Mouse (Mus musculus) hindbrain, embryonic 14.5 days (tissue): ENCODE data around the gene Stap1. TPM values are rescaled to one million over a fixed set of nuclear protein-coding genes. Genes with fewer than 3 reads are reported as not detected.

ENCODE experiments used
- ATAC-seq: fragments of 200-750 bp; cut with Nextera tagmentation; 2 replicates; pipeline ENCODE4 v1.8.0; 2017; ENCODE audit warnings: moderate number of reproducible peaks, mild to moderate bottlenecking, moderate TSS enrichment, moderate library complexity; ENCODE audit not compliant: low FRiP score
- DNase-seq: peaks from one replicate; pipeline ENCODE4 v3.0.0-alpha.2; 2015; ENCODE audit warnings: low spot score
- H3K27ac ChIP-seq: fragments of 300-500 bp; sonication (generic); 2 replicates; pipeline ENCODE4 v1.5.1; 2014; ENCODE audit warnings: mild to moderate bottlenecking, moderate library complexity
- H3K27me3 ChIP-seq: fragments of 300-500 bp; sonication (generic); 2 replicates; pipeline ENCODE4 v1.6.1; 2014; ENCODE audit warnings: mild to moderate bottlenecking, low read length, mixed read lengths; ENCODE audit not compliant: control insufficient read depth, insufficient read depth
- H3K36me3 ChIP-seq: fragments of 300-500 bp; sonication (generic); replicated peaks from 2 replicates; pipeline ENCODE4 v1.6.1; 2014; ENCODE audit not compliant: control insufficient read depth, insufficient read depth
- H3K4me1 ChIP-seq: fragments of 300-500 bp; sonication (generic); replicated peaks from 2 replicates; pipeline ENCODE4 v1.6.1; 2014; ENCODE audit warnings: antibody characterized with exemption, low read length, mixed read lengths; ENCODE audit not compliant: control insufficient read depth, insufficient read depth
- H3K4me2 ChIP-seq: fragments of 300-500 bp; sonication (generic); replicated peaks from 2 replicates; pipeline ENCODE4 v1.6.1; 2014; ENCODE audit warnings: mild to moderate bottlenecking, moderate library complexity
- H3K4me3 ChIP-seq: fragments of 300-500 bp; sonication (generic); replicated peaks from 2 replicates; pipeline ENCODE4 v1.5.1; 2014; ENCODE audit warnings: mild to moderate bottlenecking, low read length
- H3K9ac ChIP-seq: fragments of 300-500 bp; sonication (generic); 2 replicates; pipeline ENCODE4 v1.6.1; 2014
- H3K9me3 ChIP-seq: fragments of 300-500 bp; sonication (generic); 2 replicates; pipeline ENCODE4 v1.6.1; 2016; ENCODE audit warnings: low read length; ENCODE audit not compliant: control insufficient read depth
- WGBS: fragments of 180-500 bp; shearing (Covaris S2); extraction: QIAGEN DNeasy Blood & Tissue Kit; methylation state at CpG from one replicate; pipeline ENCODE4 v1.1.7; 2014; 5-methylcytosine and 5-hydroxymethylcytosine counted together
- polyA plus RNA-seq: library from polyadenylated mRNA; unstranded; fragments of >200 nt; fragmentation: Nextera tagmentation; extraction: Ambion mirVana; gene quantifications from 2 replicates; pipeline ENCODE4 v1.2.1, GENCODE M21; 2014

Gene Stap1
- polyA plus RNA-seq, 1 experiment from 2014 or later: 0.50 TPM

GRCm38 (mm10) chr5:86113037-86113436 lies 41.5 kb downstream of the Stap1 start:
- 94% methylated on average over 2 of the region's 2 CpGs for WGBS
- ATAC-seq: no peak
- Histone ChIP-seq H3K9ac (no peak overlapping the region), H3K27ac (no peak overlapping the region), H3K36me3 (peaks cover 51% of the 10 kb centered on the region), H3K4me2 (no peak overlapping the region), H3K4me3 (no peak overlapping the region), H3K9me3 (no peaks in the 10 kb centered on the region), H3K27me3 (no peaks in the 10 kb centered on the region), H3K4me1 (no peaks in the 10 kb centered on the region)
- DNase-seq: no peak

GRCm38 (mm10) chr5:86113997-86114396 lies 42.5 kb downstream of the Stap1 start:
- no peaks in the 10 kb centered on the region for H3K9me3 ChIP-seq
- H3K4me1 ChIP-seq: no peaks in the 10 kb centered on the region
- 79% methylated on average over 1 of the region's 1 CpGs for WGBS
- no peak overlapping the region for H3K27ac ChIP-seq
- no peak overlapping the region for H3K9ac ChIP-seq
- DNase-seq (no peak), ATAC-seq (no peak)
- no peaks in the 10 kb centered on the region for H3K27me3 ChIP-seq
- H3K36me3 ChIP-seq: peaks cover 58% of the 10 kb centered on the region
- H3K4me3 ChIP-seq: no peak overlapping the region
- H3K4me2 ChIP-seq: no peak overlapping the region

GRCm38 (mm10) chr5:86118457-86119094 lies 47.0 kb downstream of the Stap1 start:
- peaks cover 59% of the 10 kb centered on the region for H3K36me3 ChIP-seq
- H3K9ac ChIP-seq: no peak overlapping the region
- H3K4me1 ChIP-seq: no peaks in the 10 kb centered on the region
- DNase-seq (no peak), ATAC-seq (no peak)
- no peak overlapping the region for H3K27ac ChIP-seq
- no peaks in the 10 kb centered on the region for H3K27me3 ChIP-seq
- no peaks in the 10 kb centered on the region for H3K9me3 ChIP-seq
- H3K4me2 ChIP-seq: no peak overlapping the region
- 94% methylated on average over 9 of the region's 9 CpGs for WGBS
- no peak overlapping the region for H3K4me3 ChIP-seq

GRCm38 (mm10) chr5:86128749-86129148 lies 57.2 kb downstream of the Stap1 start:
- DNase-seq (no peak), ATAC-seq (no peak)
- no peak overlapping the region for H3K9ac ChIP-seq
- no peak overlapping the region for H3K27ac ChIP-seq
- 96% methylated on average over 1 of the region's 1 CpGs for WGBS
- H3K27me3 ChIP-seq: no peaks in the 10 kb centered on the region
- no peaks in the 10 kb centered on the region for H3K4me1 ChIP-seq
- H3K4me3 ChIP-seq: no peak overlapping the region
- peaks cover 58% of the 10 kb centered on the region for H3K36me3 ChIP-seq
- H3K9me3 ChIP-seq: no peaks in the 10 kb centered on the region
- no peak overlapping the region for H3K4me2 ChIP-seq

GRCm38 (mm10) chr5:86129828-86130227 lies 58.3 kb downstream of the Stap1 start:
- Histone ChIP-seq H3K27me3 (no peaks in the 10 kb centered on the region), H3K4me2 (no peak overlapping the region), H3K9ac (no peak overlapping the region), H3K4me3 (no peak overlapping the region), H3K36me3 (peaks cover 61% of the 10 kb centered on the region), H3K27ac (no peak overlapping the region), H3K4me1 (no peaks in the 10 kb centered on the region), H3K9me3 (no peaks in the 10 kb centered on the region)
- ATAC-seq: no peak
- DNase-seq: no peak

Other genes with a start within 250 kb of the Stap1 start
- 34.9 and 35.7 TPM in 2 replicates for gene Cenpc1, start 6.2 kb upstream of the Stap1 start, polyA plus RNA-seq
- gene Uba6, start 101.1 kb downstream of the Stap1 start, polyA plus RNA-seq: 18.3 and 20.3 TPM in 2 replicates
- gene Gnrhr, start 126.2 kb downstream of the Stap1 start, polyA plus RNA-seq: not detected in 2 replicates
- not detected in 2 replicates for gene Tmprss11c, start 217.6 kb downstream of the Stap1 start, polyA plus RNA-seq